Mouse (Mus musculus) left cerebral cortex, adult 9 months (tissue): Measurements from ENCODE around the gene Map4k5.

Experiments
- DNase-seq, 2 experiments: peaks; one replicate each; pipeline ENCODE4 v3.0.0; 2022; ENCODE audit warnings: low spot score in 2 of 2

Map4k5 gene

DNA sequence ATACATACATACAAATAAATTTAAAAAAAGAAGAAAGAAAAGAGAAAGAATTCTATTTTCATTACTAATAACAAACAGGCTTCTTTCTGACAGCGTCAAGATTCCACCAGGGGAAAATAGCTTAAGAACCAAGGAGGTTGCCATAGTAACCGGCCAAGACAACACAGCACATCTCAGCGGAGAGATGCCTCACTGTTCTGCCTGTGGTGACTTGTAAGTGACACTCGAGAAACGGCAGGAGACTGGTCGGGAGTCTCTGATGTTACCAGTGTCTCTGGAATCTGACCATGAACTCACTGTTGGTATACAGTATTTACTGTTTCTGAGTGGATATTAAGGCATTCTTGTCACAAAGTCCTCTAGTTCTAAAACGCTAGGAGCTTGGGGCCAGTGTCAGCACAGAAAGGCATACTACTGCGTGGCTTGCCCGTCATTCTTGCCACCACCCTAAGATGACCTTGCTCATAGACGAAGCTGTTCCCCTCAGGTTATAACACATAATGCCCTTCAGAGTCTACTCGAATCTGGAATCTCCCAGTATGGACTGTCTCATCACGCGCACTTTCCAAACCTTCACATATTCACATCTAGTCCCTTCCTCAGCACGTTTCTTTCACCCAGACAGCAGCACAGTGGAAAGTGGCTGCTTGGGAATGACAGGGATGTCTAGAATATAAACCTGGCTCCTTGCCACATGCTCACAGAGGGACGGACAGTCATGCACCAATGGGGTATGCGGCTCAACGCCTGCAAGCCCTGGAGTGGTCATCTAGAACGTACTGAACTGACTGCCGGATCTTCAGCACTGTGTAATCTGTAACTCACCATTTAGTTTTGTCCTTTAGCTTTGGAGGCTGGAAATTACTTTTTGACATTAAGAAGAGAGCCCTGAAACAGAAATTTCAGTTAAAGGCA is 49.2 kb downstream of the Map4k5 start:
- peak in 1 of 2 experiments; percentile 33 for DNase-seq

DNA sequence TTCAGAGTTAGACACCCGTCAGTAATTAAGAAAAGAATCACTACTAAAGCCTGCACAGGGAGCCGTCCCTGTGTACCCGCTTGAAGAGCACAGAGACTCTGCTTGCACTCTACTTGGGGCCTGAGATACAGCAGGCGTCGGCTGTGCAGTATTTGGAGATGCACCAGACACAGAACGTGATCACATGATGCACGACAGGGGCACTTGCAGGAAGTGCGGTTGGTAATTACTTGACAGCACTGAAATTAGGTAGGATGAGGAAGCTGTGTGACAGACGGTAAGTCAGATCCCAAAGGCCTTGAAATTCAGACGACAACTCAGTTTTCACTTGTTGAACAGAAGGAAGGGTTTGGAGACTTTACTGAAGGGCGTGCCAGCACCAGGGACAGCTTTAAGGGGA is 54.6 kb downstream of the Map4k5 start:
- no peak for DNase-seq

DNA sequence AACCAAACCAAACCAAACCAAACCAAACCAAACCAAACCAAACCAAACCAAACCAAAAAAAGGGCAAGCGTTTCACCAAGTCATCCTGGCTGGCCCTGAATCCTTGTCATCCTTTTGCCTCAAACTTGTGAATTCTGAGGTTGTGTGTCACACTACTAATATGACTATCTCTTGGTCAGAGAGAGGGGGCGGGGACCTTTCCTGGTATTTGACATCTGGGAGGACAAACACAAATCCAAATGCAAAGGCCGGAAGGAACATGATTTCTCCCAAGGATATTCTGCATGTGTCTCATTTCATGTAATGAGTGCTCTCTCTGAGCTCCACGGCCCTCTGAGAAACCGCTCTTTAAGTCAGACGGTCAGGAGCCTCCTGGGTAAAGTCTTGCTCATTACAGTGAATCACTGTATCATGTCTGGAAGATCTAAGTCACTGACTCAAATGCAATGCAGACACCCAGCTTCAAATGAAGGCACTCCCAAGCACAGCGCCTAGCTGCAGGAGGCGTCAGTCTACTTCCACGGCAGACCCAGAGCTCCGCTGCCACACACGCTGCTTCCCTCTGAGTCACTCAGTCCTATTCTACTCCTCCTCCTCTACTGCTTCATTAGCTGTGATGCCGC is 58.9 kb downstream of the Map4k5 start:
- peak; percentile 39 to 47 for DNase-seq

DNA sequence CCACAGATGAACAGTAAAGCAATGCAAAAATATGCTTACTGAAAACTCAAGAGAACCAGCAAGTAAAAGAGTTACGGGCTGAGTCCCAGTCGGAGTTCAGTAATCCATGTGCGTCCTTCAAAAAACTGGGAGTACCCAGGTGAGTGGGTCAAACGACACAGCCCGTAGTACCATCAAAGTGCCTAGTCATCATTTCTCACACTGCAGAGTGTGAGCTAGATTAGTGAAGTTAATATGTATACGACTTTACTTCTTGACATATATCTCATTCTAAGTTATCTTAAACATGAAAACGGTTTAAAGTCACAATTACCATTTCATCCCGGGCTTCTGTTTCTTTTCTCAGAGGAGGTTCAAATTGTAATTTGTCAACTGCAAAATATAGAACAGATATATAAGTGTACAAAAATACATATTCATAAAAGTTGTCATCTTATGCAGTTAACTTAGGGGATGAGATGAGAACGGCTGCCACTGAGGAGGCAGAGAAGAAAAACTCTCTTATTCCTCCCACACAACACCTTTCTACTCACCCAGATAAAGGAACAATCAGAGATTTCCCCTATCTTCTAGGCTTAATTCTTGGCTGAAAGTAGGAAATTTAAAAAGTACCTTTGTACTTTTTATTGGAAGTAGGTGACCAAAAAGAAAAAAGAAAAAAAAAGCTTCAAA is 61.6 kb downstream of the Map4k5 start:
- DNase-seq: no peak

DNA sequence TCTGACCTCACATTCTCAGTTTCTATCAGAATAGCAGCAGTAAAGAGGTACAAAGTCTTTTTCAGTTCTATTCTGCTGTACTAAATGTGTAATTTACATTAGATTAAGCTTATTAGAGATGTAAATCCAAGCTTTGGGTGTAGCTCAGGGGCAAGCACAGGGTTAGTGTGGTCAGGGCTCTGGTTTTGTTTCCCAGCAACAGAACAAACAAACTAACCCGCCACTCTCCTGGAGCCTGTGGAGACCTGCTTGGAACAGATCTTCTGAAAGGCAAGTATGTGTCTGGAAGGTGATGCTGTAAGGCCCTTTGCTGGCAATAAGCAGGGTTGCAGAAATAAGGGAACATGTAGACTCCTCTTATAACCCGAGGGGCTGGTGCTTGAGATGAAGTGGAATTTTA is 64.8 kb downstream of the Map4k5 start:
- DNase-seq: no peak

DNA sequence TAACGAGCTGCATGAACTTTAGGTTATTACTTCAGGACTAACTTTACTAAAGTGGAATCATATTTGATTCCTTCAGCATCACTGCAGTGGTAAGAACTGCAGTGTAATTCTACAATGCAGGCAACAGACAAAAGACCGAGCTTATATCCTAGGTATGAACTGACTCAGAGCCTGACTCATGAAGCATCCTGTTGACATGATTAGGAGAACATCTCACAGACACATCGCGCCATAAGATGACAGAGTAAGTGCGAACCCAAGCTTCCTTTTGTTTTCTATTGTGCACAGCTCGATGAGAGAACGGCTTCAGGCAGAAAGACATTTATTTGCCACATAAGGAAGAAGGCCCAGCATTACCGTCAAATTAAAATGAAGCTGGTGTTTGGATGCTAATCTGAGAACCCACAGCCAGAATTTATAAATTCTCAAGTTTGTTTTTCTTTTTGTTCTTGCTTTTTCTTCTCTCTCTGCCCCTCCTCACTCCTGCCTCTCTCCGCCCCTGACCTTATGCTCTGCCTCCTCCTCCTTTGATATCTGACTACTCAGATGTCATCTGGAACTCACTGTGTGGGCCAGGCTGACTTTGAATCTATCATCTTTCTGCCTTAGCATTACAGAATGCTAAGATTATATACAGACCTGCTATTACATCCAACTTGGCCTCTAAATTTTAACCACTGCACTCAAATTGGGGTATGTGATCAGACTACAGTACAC is 68.0 kb downstream of the Map4k5 start:
- no peak for DNase-seq

DNA sequence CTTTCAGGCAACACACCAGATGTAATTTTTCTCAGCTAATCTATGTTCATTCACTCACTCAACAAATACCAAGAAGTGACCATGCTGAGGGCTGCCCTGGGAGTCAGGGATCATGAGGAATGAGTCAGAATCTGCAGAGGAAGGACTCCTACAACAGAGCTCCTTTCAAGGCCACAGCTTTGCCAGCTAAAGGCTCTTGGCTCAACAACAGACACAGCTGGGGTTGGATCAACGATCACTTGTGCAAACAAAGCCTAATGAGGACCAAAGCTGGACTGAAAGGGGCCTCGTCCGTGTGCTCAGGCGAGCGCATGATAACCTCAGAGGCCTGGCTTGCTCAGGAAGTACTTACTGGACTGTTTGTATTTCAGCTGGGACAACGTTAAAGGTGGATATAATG is 78.7 kb downstream of the Map4k5 start:
- DNase-seq: peak in 1 of 2 experiments; percentile 30

DNA sequence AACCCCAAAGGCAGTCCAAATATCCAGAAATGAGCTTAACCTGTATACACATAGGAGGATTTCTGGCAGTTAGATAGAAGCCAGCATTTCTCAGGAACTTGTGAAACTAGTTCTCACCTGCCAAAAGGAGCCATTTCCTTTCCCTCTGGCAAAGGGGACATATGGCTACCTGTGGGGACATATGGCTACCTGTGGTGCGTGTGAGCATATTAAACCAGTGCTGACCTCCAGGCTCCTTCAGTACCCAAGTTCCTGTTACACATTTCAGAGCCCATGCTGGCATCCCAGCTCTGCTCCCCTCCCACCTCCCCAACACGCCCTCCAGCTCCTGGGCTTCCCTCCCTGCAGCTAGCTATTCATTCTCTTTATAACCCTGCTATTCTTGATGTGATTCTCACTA is 79.4 kb downstream of the Map4k5 start:
- no peak for DNase-seq

DNA sequence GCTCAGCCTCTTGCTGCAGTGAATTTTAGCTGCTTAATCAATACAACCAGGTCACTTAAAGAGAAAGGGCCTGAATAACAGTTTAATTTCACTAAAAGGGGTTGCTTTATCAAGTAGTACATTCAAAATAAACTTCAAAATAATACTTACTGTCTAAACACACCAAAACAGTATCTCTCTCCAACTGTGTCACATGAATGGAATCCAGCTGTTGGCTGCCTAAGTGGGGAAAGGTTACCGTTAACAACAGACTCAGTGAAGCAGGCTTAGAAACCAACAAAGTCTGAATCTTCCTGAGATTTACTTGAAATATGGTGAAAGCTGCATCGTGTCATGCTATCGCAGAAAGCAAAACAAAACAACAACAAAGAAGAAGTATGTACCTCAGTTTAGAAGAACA is 80.0 kb downstream of the Map4k5 start:
- DNase-seq: no peak

DNA sequence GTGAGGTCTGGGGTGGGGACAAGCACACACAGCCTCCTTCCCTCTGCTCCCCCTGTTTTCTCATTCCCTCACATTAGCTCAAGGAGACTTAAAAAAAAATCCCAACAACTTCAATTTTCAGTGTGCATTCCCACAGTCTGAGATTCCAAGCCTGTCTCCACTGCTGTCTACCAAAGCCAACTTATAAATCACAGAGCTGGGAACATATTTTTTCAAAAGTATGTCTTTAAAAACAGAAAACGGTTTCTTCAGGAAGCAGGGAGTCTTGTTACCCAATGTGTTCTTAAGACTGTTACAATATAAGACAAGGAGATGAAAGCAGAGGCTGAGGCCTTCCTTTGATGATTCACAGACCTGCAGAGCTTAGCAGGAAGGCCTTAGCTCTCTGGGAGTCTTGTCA is 81.0 kb downstream of the Map4k5 start:
- no peak for DNase-seq

DNA sequence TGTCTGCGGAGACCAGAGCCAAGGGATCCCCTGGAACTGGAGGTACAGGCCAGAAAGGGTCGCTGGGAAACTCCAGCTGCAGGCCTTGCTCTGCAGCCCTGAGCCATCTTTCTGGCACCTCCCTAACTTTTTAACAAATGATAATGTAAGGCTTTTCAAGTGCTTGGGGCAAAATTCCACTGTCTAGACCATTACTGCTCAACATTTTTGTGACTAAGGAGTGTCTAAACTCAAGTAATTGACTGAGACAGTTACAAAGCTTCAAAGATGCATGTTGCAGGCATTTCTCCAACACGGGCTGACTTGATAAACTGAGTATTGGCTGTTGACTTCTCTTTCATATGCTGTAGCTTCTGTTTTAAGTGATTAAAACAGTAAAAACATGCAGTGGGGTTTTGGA is 83.6 kb downstream of the Map4k5 start:
- no peak for DNase-seq

DNA sequence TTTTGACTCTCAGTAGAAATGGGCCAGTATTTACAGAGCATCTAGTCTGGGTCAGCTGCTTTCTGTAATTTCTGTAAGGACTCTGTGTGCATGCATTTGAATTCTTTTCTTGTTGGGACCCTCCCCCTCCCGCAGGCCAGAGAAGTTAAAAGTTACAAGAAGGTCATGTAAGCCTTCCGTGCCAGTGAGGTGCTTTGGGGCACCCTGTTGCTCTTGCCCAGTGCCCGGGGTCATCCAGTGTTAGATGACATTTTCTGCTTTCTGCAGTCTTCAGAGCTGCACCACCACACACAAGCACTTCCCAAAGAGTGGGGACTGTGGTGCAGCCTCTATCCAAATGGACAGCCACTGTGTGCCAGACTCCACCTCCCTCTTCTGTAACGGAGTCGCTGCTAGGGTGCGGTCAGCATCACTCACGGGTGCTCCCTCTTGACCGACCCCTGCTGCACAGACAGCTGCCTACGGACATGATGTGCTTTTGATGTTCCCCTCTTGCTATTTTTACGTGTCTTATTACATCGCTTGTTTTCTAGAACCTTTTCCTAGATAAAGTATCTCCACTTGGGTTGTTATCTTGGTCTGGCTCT is 85.5 kb downstream of the Map4k5 start:
- DNase-seq: no peak

DNA sequence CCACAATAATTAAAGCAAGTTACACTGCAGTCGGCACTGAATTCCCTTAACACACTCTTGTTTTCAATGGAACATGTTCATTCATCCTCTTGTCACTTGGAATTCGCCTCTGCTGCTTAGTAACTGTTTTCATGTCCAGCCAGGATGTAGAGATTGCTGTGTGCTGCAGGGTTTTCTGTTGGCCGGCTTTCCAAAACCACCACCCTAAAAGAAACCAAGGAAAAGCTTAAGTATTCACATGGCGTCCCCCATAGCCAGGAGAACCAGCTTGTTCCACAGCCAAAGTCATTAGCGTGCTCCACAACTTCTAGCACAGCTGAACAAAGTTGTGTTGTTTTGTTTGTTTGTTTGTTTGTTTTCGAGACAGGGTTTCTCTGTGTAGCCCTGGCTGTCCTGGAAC is 87.9 kb downstream of the Map4k5 start:
- DNase-seq: no peak

DNA sequence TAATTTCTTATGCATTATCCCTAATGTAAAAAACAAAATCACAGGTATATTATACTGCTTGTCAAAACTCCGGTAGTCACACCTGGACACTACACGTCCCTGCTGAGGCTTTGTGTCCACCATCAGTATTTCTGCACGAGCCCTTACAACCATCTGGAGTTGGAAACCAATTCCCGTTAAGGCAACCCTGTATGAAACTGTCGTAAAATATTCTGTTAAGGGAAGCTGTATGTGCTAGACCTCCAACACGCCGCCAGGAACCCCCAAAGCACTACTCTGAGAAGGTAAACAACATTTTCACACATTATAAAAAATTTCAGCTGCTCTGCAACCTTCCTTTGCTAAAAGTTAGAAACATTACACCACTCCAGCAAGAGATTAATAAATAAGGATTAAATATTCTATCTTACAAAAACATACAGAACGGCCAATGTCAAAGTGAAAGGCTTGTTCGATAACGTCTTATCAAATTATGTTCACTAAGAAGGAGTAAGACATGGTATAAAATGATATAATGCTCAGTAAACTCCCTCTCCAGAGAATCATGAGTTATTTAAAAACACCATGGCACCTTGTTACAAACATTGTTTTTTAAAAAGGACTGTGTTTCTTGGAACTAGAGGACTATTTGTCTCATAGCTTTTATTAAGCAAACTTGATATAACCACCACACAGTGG is 88.5 kb downstream of the Map4k5 start:
- no peak for DNase-seq

DNA sequence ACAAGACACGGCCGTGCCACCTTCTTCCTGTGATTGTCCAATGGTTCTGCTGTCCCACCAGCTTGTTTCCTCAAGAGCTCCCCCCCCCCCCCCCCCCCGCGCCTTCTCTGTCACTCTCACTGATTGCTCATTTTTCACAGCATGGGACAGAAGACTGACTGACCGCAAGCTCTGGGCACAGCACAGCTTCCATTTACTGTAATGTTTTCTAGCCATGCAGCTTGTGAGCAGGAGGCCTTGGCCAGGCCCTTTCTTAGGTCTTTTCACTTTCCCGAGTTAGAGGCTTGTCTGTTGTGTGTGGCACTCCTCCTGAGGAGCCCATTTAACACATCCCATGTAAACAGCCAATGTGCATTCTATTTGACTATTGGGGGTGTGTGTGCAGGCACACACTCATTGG is 89.8 kb downstream of the Map4k5 start:
- no peak for DNase-seq

DNA sequence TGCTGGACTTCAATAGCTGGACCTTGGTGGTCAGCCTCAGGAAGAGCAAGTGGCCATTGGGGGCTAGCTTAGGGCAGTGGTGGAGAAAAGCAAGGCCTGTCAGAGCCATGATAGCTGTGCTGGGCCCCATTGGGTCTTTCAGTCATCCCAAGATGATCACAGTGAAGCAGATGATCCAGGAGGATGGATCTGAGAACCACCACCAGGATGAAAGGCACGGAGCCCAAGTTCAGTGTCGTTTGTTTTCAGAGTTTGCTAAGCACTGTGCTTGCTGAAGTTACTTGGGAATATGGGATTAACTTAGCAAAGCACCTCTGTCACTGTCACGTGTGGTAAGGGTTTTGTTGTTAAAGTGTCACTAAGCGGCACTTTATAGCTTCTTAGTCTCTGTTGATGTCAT is 92.4 kb downstream of the Map4k5 start:
- DNase-seq: no peak

DNA sequence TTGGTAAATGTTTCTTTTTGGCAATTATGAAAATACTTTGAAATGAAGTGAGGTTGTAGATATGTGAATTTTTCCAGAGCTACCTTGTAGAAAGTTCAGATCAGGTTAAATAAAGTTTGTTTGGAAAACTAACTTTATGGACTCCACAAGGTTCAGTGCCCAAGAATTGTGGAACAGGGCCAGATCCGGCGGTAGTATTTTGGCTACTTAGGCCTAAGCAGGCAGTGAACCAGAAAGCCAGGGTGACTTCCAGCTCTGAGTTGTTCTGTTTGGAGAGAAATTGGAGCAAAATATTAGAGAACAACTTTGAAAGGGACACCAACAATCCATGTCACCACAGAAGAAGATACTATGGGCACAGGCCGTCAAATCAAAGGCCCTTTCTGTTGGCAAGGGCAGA is 96.7 kb downstream of the Map4k5 start:
- DNase-seq: no peak

DNA sequence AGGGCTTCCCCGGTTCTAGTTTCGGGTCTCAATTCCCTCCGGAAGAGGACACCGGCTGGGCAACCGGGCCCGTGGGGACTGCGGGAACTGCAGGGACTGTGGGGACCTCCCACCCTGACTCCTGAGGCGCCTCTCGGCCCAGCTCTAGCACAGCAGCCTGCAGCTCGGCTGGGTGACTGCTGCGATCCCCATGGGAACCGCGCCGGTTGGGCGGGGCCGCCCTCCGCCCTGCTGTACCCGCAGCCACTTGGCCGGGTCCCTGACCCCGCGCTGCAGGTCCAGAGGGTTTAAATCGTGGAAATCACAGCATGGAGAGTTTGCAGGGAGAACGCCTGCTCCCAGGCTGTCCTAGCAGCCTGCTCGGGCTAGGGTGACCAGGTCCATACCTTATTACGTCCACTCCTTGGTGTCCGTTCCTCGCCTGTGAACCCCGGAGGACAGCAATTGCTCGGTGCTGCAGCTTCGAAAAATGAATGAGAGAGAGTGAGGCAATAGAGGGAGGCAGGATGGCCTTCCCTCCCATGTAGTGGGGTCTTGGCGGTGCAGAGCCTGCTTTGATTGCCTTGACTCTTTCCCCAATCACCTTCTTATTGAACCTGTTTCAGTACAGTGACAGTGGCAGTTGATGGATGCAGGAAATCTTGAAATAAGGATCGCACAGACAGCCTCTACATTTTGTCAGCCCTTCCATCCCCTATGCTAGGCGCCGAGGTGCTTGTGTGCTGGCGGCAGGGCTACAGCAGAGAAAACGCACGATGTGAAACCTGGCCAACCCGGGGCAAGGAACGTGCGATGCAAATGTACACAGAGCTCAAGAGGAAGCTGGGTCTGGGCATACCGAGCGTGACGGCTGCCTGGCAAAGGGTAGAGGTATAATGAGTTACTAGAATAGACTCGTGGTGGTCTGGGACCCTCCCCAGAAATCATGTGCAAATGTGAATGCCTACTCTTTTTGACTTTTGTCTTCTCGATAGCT is 102.2 kb downstream of the Map4k5 start, which contains the start of gene Cdkl1:
Gene Cdkl1, minus strand, starts transcription at position 738 of the 976 bp plus-strand sequence.
- DNase-seq: peak in 1 of 2 experiments; percentile 58

DNA sequence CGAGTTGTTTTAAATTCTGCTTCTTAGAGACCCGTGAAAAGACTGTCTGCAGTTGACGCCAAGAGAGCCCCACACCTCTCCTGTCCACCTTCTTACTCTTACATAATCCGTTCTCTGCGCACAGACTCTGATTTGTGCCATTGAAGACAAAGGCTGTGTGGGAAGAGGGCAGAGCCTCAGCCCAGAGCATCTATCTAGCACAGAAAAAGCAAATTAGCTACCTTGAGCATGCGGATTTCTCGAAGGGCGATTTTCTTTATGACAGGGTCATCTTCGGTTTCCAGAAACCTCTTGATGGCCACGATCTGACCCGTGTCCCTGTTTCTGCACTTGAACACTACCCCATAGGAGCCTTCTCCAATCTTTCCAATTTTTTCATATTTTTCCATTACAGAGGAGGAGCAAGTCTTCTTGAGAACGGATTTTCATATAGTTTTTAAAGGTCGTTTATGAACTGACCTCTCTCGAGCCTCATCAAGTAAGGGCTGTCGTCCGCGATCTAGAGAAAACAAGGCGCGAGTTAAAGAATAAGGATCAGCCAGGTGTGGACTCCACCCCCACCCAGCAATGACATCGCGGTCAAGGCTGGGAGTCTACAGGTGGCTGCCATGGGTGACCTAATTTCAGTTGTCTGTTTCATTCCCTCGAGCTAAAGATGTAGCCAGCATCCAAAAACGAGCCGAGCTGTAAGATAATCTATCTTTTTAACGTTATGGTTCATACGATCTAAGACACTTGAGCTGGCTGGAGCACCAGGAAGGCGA is 103.1 kb downstream of the Map4k5 start:
- peak in 1 of 2 experiments; percentile 51 for DNase-seq
